Comparison of ENCODE assay signal across 8 mouse cellular contexts in the genomic region with DNA sequence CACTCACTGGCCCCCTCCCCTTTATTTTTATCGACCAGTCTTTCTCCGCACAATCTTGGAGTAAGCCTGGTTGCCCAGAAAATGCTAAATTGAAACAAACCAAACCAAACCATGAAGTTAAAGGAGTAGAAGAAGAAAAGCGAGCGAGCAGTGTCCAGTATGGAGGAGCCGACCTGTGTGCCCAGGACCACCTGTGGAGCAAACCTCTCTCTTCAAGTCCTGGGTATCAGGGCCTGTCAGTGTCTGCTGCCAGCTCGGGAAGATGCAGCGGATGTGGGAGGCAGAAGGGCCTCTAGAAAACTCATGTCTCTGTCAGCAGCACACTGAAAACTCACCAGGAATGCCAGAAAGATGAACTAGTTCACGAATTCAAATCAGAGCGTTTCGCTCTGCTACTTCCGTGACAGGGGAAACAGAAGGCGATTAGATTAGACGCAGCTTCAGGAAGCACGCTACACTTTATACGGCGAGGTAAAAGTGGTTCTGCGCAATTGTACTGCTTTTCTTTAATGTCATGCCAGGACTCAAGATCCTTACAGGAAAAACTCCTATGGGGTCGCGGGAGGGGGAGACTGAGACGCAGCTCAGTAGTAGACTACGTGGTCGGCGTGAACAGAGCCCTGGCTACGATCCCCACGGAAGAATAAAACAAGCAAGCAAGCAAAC. TPM values are rescaled to one million over a fixed set of nuclear protein-coding genes. Genes with fewer than 3 reads are reported as not detected.
A peak's percentile ranks its signal among the peaks of the same experiment; 100 is the strongest.
DNase-seq lines count a peak whose midpoint lies in the region; ATAC-seq lines count a peak whose summit lies in the region.

No protein-coding gene starts in this region.

- ATAC-seq in forebrain, embryonic 11.5 days (replicated peaks; ENCODE audit: low FRiP score) = 0 out of 2 replicates have a peak, but pooled peaks have one; percentile 19
- peak; percentile 54 for ATAC-seq in intestine, embryonic 16.5 days
- ATAC-seq in midbrain, embryonic 13.5 days = no peak
- no peak for ATAC-seq in megakaryocyte-erythroid progenitor cell, adult 5-6 weeks (replicated peaks; ENCODE audit: low FRiP score, low TSS enrichment, poor library complexity, severe bottlenecking)

- H3K36me3 ChIP-seq in forebrain, embryonic 11.5 days (ENCODE audit: control insufficient read depth, insufficient read depth, low read length) = no peaks in the 10 kb centered on the region
- H3K36me3 ChIP-seq in intestine, embryonic 16.5 days (ENCODE audit: control insufficient read depth, insufficient read depth, low read length) = no peaks in the 10 kb centered on the region
- H3K36me3 ChIP-seq in midbrain, embryonic 13.5 days = no peaks in the 10 kb centered on the region

- H3K27me3 ChIP-seq in forebrain, embryonic 11.5 days (ENCODE audit: control insufficient read depth, insufficient read depth, low read length) = peaks cover 12% of the 10 kb centered on the region
- H3K27me3 ChIP-seq in intestine, embryonic 16.5 days (replicated peaks; ENCODE audit: control insufficient read depth, insufficient read depth, low read length) = no peaks in the 10 kb centered on the region
- peaks cover 18% of the 10 kb centered on the region for H3K27me3 ChIP-seq in midbrain, embryonic 13.5 days

- H3K4me3 ChIP-seq in forebrain, embryonic 11.5 days (ENCODE audit: low read depth, low read length) = peak overlapping the region; percentile 40
- H3K4me3 ChIP-seq in intestine, embryonic 16.5 days (ENCODE audit: low read length) = peak overlapping the region; percentile 50
- H3K4me3 ChIP-seq in midbrain, embryonic 13.5 days (replicated peaks) = peak overlapping the region; percentile 40

- peak overlapping the region; percentile 58 for H3K9ac ChIP-seq in forebrain, embryonic 11.5 days (ENCODE audit: low read length)
- H3K9ac ChIP-seq in intestine, embryonic 16.5 days (ENCODE audit: low read depth, low read length) = peak overlapping the region; percentile 50
- peak overlapping the region; percentile 50 for H3K9ac ChIP-seq in midbrain, embryonic 13.5 days (replicated peaks)

- peaks cover 24% of the 10 kb centered on the region for H3K4me1 ChIP-seq in forebrain, embryonic 11.5 days (replicated peaks; ENCODE audit: control insufficient read depth, insufficient read depth, low read length)
- H3K4me1 ChIP-seq in intestine, embryonic 16.5 days (ENCODE audit: control insufficient read depth, insufficient read depth, low read length) = peaks cover 23% of the 10 kb centered on the region
- peaks cover 54% of the 10 kb centered on the region for H3K4me1 ChIP-seq in midbrain, embryonic 13.5 days (replicated peaks)

- peak overlapping the region; percentile 12; the same call in 1 of the 2 replicates for H3K27ac ChIP-seq in forebrain, embryonic 11.5 days (ENCODE audit: low read depth, low read length)
- no peak overlapping the region for H3K27ac ChIP-seq in intestine, embryonic 16.5 days (ENCODE audit: low read length)
- H3K27ac ChIP-seq in midbrain, embryonic 13.5 days = no peak overlapping the region

- H3K4me2 ChIP-seq in forebrain, embryonic 11.5 days (ENCODE audit: low read depth, low read length, severe bottlenecking) = peak overlapping the region; percentile 93
- H3K4me2 ChIP-seq in intestine, embryonic 16.5 days (ENCODE audit: low read depth, low read length) = peak overlapping the region; percentile 86
- peak overlapping the region; percentile 70 for H3K4me2 ChIP-seq in midbrain, embryonic 13.5 days (replicated peaks)

- peak; percentile 83 for DNase-seq in heart, adult 11 months
- no peak for DNase-seq in heart, adult 8-10 months (ENCODE audit: low spot score)
- DNase-seq in CD8-positive naive resting alpha-beta T cell, adult 2 months (ENCODE audit: low read depth in 2 of 2, low spot score in 2 of 2) = peak; percentile 4 to 29
- no peak for DNase-seq in forebrain, embryonic 11.5 days (ENCODE audit: low spot score)
- no peak for DNase-seq in left cerebral cortex, adult 11 months (ENCODE audit: low spot score)

- 4% methylated on average over 25 of the region's 25 CpGs for WGBS in forebrain, embryonic 11.5 days
- whole genome bisulfite sequencing in intestine, embryonic 16.5 days = 9% methylated on average over 25 of the region's 25 CpGs
- 4% methylated on average over 25 of the region's 25 CpGs for WGBS in midbrain, embryonic 13.5 days

- no peaks in the 10 kb centered on the region for H3K9me3 ChIP-seq in forebrain, embryonic 11.5 days (ENCODE audit: control insufficient read depth, low read length)
- no peaks in the 10 kb centered on the region for H3K9me3 ChIP-seq in intestine, embryonic 16.5 days (ENCODE audit: control insufficient read depth, low read length)
- no peaks in the 10 kb centered on the region for H3K9me3 ChIP-seq in midbrain, embryonic 13.5 days

RNA-seq across cellular contexts. Expression of gene Pou2f1, which starts 45.2 kb away (rescaled TPM):
- 10 to 100 TPM in 3 of 4 experiments, 1 to 10 TPM in 1; 9.7 to 16.5 (median 11.5) TPM for total RNA-seq in heart, adult 8-10 months (2022)
- 32.3 and 35.0 TPM in 2 replicates for polyA plus RNA-seq in forebrain, embryonic 11.5 days (2014; fragmentation: Nextera tagmentation; extraction: Ambion mirVana)
- polyA plus RNA-seq in intestine, embryonic 16.5 days (2015; fragmentation: Nextera tagmentation; extraction: Ambion mirVana) = 8.3 and 8.4 TPM in 2 replicates
- 26.0 and 27.7 TPM in 2 replicates for polyA plus RNA-seq in midbrain, embryonic 13.5 days (2015; fragmentation: Nextera tagmentation; extraction: Ambion mirVana)
- 28.8 and 37.0 TPM in 2 replicates for total RNA-seq in megakaryocyte-erythroid progenitor cell, adult 5-6 weeks (2014; fragmentation: Nextera tagmentation)
- total RNA-seq in megakaryocyte-erythroid progenitor cell, adult 5-6 weeks (2017) = 13.0 and 34.7 TPM in 2 replicates

Comparison
In these comparisons a context has a peak if more than half of its experiments do, and no peak if none do; other contexts are left out.
1. DNase-seq: peak in heart, adult 11 months (single experiment) and CD8-positive naive resting alpha-beta T cell, adult 2 months (2 of 2); none in heart, adult 8-10 months (single experiment), forebrain, embryonic 11.5 days (single experiment) and left cerebral cortex, adult 11 months (single experiment).
2. ATAC-seq: peak in forebrain, embryonic 11.5 days (single experiment) and intestine, embryonic 16.5 days (single experiment); none in midbrain, embryonic 13.5 days (single experiment) and megakaryocyte-erythroid progenitor cell, adult 5-6 weeks (single experiment).
3. Peak in every context shown above with its lines, with median percentiles within 50 percentile points of each other: H3K4me2 ChIP-seq, H3K4me3 ChIP-seq and H3K9ac ChIP-seq.